Mouse (Mus musculus) bone marrow, adult 2 months (tissue): ENCODE measurements around the gene Comtd1.

Experiments
- CTCF ChIP-seq: fragments of 200-500 bp; IDR thresholded peaks from 2 replicates; pipeline ENCODE4 v1.5.1; 2011; ENCODE audit warnings: low read length, control low read depth; ENCODE audit not compliant: control insufficient read depth, insufficient read depth
- POLR2A ChIP-seq: fragments of 200-500 bp; IDR thresholded peaks from 2 replicates; pipeline ENCODE4 v1.6.1; 2011; ENCODE audit warnings: low read depth, mild to moderate bottlenecking, control low read depth, low read length, borderline replicate concordance; ENCODE audit not compliant: control insufficient read depth

GRCm38 (mm10) chr14:21841819-21842592 is 6.8 kb downstream of the Comtd1 start:
- TF ChIP-seq CTCF (no peak), POLR2A (no peak)
